Mouse (Mus musculus): ENCODE measurements around the gene Rasgef1b.

The Rasgef1b gene

GRCm38 (mm10) chr5:99373570-99374151 is 355.2 kb downstream of the Rasgef1b start:
- DNase-seq (ENCODE audit: low spot score), result no peak

DNA sequence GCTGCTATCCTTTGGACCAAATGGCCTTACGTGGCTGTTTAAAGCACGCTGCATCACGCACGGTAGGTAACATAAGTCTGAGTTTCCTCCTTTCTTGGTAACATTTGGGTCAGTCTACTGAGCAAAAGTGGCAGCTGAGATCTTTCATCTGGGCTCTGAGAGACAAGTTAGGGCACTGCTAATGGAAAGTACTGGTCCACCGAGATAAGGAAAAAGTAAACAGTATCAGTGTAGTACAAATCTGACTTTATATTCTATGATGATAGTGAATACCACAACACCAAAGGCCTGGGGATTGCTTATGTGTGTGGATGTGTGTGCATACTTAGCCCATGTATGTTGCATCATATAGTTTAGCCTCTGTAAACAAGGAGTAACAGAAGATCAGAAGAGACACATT is 358.2 kb downstream of the Rasgef1b start:
- no peak for DNase-seq (ENCODE audit: low spot score)

GRCm38 (mm10) chr5:99369256-99369655 is 359.6 kb downstream of the Rasgef1b start:
- no peak for DNase-seq (ENCODE audit: low spot score)

- no peak for DNase-seq (ENCODE audit: low spot score)
These were observed 360.2 kb downstream of the Rasgef1b start for GRCm38 (mm10) chr5:99368615-99369014.

DNA sequence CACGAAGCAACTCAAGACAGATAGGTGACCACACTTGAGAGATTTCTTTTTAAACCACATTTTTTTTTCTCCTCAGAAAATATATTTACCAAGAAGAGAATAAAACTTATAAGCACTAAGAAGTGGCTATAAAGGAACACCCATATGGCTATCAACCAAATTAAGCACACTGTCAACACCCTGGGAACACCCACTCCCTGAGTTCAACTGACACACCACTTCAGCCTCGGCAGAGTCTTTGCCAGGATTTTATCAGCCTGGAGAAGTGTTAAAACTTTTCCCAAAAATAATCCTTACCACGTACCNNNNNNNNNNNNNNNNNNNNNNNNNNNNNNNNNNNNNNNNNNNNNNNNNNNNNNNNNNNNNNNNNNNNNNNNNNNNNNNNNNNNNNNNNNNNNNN is 368.3 kb downstream of the Rasgef1b start:
- DNase-seq (ENCODE audit: low spot score), result no peak

DNA sequence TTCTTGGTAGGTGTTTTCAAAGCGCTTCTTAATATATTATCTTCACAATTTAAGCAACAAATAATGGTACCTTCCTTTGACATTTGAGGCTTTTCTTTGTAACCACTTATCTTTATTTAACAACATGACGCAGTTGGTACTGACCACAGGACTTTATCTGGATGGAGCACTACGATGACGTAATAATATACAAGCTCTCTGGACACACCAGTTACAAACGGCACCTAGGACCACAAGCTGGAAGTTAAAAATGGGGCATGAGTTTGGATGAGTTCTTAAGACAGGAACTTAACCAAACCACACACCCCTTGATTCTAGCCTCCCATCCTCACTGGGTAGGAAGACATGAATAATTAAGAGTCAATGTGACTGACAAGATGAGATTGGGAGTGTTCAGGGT is 369.6 kb downstream of the Rasgef1b start:
- DNase-seq (ENCODE audit: low spot score), result no peak

DNA sequence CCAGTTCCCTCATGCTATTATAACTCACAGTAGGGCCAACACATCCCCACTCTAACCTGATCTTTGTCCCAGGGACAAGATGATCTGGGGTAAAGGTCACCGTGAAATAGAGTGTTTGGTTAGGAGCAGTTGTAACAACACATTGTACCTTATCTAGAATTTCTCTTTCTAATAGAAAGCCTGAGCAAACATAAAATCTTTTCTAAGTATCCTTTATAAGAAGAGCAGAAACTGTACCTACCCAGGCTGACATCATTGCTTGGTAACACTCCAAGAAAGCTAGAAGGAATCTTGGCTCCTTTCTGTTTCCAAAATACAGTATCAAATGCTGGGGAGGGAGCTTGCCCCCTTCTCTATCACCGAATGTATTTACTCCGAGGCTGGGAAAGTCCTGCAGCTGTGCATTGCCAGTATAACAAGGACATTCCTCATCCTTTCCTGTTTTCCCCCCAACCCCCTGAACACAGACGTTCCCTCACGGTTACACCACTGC is 374.2 kb downstream of the Rasgef1b start:
- no peak for DNase-seq (ENCODE audit: low spot score)

DNA sequence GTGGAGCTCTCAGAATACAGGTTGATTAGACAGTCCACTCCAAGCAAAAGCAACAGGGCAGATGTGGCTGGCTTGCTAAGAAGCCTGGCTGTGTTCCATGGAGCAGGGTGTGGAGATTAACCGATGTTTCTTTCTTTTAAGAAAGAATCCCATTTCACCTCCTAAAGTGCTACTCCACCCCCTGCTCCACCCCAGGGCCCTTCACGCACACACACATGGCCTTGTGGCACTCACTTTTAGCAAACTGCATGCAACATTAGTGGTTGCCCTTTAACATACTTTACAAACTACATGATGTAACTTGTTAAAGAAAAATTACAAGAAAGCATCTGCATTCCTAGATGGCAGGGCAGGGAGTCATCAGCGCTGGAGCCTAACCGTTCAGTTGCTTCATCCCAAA is 378.8 kb downstream of the Rasgef1b start:
- peak; percentile 12 for DNase-seq (ENCODE audit: low spot score)

GRCm38 (mm10) chr5:99348257-99348849 is 380.5 kb downstream of the Rasgef1b start:
- DNase-seq (ENCODE audit: low spot score), result peak; percentile 67

- DNase-seq (ENCODE audit: low spot score), result no peak
These were observed 386.3 kb downstream of the Rasgef1b start for GRCm38 (mm10) chr5:99342527-99342926.

DNA sequence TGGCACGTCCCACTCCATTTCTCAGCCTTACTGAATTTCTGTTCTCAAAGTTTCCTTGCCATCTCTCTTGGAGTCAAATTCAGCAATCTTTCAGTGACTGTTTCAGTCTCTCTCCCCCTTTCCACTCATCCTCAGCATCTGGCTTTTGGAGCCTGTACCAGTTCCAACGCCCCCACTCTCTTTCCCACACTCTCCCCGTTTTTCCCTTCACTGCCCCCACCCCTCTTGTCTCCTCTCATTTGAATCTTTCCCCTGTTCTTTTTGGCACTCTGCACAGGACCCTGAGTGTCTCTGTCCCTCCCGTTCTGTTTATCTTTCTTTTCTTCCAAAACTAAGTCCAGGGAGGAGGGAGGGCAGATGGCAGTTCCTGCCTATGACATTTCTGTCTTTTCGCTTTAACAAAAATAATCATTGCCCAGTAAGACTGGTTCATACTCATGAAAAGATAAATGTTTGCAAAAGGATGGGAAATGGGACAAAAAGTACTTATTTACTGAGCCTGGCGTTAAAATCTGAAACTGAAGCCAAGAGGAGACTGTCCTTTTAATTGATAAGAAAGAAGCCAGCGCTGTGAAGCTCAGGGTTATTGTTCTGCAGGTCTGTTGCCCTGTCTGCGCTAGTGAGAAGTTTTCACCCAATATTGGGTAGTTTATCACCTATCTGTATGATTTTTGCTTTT is 388.4 kb downstream of the Rasgef1b start:
- no peak for DNase-seq (ENCODE audit: low spot score)

DNA sequence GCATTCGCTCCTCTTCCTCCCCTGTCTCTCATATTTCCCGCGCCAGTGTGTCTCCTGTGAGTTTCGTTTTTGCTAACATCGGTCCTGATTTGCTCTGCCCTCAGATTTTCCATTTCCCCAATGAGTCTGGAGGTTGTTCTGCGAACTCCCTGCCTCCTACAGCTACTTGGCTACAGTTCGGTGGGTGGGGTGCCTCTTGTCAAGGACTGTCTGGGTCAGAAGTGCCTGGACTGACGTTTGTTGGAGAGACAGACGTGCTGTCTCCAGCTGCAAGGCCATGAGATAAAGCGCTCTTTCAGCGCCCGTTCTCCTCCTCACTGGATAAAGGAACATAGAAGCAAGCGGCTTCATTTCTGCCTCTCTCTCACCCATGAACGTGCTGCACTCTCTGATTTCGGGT is 389.1 kb downstream of the Rasgef1b start:
- DNase-seq (ENCODE audit: low spot score), result peak; percentile 66

DNA sequence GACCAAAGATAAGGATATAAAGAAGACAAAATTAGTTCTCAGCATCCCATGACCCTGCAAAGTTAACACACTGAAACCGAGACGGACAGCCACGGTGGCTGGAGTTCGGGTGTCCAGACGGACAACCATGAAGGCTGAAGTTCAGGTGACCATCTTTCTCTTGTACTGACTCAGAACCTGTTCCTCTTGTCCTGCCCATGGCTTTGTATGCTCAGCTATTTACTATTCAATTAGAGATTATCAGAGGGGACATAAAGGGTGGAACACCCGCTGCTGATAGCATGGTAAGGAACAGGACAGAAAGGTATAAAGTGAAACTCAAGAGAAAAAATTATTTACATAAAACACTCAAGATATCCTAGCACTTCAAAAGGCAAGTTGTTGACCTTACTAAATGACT is 390.0 kb downstream of the Rasgef1b start:
- no peak for DNase-seq (ENCODE audit: low spot score)

- no peak for DNase-seq (ENCODE audit: low spot score)
These were observed 392.4 kb downstream of the Rasgef1b start for GRCm38 (mm10) chr5:99336427-99336826.

DNA sequence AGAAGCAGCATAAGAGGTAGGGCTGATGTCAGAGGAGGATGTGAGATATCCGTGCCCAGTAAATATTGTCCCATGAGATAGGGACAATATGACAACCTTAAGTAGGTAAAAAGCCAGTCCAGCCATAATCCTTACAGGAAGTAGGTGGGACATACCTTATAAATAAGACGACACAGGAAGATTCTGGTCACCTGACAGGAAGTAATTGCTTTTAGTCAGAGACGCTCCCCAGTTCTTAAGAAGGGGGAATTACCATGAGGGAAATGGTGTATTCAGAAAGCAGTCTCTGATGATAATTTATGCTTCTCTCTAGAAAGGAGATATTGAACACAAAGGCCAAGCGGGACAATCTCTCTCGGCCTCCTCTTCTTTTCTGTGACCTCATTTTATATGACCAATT is 394.8 kb downstream of the Rasgef1b start:
- no peak for DNase-seq (ENCODE audit: low spot score)

- peak; percentile 61 for DNase-seq (ENCODE audit: low spot score)
These were observed 396.8 kb downstream of the Rasgef1b start for GRCm38 (mm10) chr5:99332021-99332420.

- DNase-seq (ENCODE audit: low spot score), result peak; percentile 82
These were observed 399.8 kb downstream of the Rasgef1b start for GRCm38 (mm10) chr5:99329065-99329464.

- no peak for DNase-seq (ENCODE audit: low spot score)
These were observed 401.8 kb downstream of the Rasgef1b start for GRCm38 (mm10) chr5:99327019-99327418.

DNA sequence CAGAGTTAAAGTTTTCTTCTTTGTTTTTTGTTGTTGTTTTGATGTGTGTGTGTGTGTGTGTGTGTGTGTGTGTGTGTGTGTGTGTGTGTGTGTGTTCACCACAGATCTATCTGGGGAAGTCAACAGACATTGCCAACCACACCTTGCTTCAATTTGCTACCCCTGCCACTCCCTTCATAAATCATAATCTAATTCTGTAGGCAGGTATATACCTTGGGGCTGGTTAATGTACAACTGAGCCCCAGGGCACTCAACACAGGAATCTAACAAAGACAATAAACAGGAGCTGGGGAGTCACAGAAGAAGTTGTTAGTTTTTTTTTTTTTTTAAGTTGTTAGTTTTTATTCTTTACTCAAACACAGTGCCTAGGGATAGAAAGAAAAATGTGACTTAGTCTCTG is 403.6 kb downstream of the Rasgef1b start:
- no peak for DNase-seq (ENCODE audit: low spot score)

DNA sequence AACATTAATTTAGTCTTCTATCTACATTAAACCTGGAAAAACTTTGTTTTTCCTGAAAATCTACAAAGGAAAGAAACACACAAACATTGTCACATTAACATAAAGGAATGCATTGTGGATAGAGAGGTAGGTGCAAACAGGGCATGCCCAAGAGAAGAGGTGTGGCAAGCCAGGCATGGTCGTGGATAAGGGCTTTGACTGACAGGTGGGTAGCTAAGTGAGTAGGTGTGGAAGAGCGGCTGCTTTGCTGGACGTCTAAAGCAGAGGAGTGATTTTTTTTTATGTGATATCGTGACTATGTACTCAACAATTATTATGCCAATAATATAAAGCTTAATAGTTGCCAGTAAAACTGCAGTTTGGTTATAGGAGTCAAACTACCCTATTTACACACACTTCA is 408.1 kb downstream of the Rasgef1b start:
- DNase-seq (ENCODE audit: low spot score), result no peak

- DNase-seq (ENCODE audit: low spot score), result no peak
These were observed 430.9 kb downstream of the Rasgef1b start for GRCm38 (mm10) chr5:99297939-99298338.

- no peak for DNase-seq (ENCODE audit: low spot score)
These were observed 432.5 kb downstream of the Rasgef1b start for GRCm38 (mm10) chr5:99296348-99296747.

DNA sequence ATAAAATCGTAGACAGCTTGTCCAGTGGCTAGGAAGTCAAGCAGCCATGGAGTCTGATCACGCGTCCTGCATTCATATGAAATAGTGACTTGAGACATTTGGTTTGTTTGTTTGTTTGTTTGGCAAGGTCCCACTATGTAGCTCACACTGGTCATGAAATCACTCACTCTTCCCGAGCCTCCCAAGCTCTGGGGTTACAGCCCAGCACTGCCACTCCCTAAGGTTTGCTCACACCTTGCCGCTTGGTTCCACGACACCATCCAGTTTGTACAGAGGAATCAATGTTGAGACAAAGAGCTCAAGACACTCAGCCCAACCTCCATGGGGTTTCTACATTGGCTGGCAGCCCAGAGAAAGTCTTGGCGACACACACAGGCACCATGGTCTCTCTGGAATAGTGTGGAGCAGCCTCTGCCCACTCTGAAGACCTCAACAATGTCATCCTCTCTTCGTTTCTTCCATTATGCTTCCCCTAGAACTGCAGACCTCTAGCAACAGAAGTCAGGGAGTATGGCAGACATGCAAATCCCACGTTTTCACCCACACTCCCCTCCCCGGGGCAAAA is 436.5 kb downstream of the Rasgef1b start:
- no peak for DNase-seq (ENCODE audit: low spot score)
